Mouse (Mus musculus) olfactory bulb, adult 2 months (tissue): ENCODE measurements around the gene Meaf6.

Source experiments
- CTCF ChIP-seq: fragments of 200-500 bp; IDR thresholded peaks from 2 replicates; pipeline ENCODE4 v1.5.1; 2012; ENCODE audit warnings: low read depth, mild to moderate bottlenecking, low read length, moderate library complexity; ENCODE audit not compliant: insufficient read depth
- POLR2A ChIP-seq: fragments of 200-500 bp; IDR thresholded peaks from 2 replicates; pipeline ENCODE4 v1.6.1; 2012; ENCODE audit warnings: mild to moderate bottlenecking, low read depth, low read length, moderate library complexity; ENCODE audit not compliant: insufficient read depth

GRCm38 (mm10) chr4:125134631-125135030, 49.7 kb downstream of the Meaf6 start:
- TF ChIP-seq CTCF (no peak), POLR2A (no peak)
